Mouse (Mus musculus) adrenal gland, postnatal 36 days (tissue): ENCODE measurements around the gene Nr2c2. TPM values are rescaled to one million over a fixed set of nuclear protein-coding genes. Genes with fewer than 3 reads are reported as not detected.

Experiments used
- DNase-seq, 2 experiments: peaks; one replicate each; pipeline ENCODE4 v3.0.0; 2021; ENCODE audit warnings: mixed read lengths in 1 of 2
- total RNA-seq, 2 experiments: library from RNA; stranded (reverse); gene quantifications; 2 replicates each; pipeline ENCODE4 v1.2.3; 2021

Gene Nr2c2
- total RNA-seq, 2 experiments from 2014 or later: 35.3 to 41.5 TPM

DNA sequence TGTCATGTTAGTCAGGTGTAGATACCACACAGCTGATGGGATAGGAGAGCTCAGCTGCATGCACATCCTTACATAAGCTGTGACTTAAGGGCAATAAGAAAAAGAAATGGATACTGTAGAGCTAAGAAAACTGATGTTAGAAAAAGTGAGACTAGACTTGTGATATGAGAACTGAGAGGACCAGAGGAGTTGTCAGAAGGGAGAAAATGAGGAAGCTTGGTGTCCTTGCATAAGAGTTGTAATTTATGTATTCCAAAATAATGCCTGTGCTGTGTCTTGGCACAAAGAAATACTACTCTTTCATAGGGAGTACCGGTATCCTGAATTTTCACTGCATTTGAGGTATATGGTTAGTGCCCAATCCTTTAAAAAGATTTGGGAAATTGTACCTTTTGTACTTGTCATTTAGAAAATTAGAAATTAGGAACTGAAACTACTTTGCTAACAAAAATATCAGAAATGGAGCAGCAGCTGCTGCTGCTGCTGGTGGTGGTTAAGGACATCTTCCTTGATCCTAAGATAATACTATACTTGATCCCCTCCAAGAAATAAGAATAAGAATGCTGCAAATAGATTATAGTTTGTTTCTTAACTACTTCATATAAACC lies 35.8 kb downstream of the Nr2c2 start:
- no peak for DNase-seq

DNA sequence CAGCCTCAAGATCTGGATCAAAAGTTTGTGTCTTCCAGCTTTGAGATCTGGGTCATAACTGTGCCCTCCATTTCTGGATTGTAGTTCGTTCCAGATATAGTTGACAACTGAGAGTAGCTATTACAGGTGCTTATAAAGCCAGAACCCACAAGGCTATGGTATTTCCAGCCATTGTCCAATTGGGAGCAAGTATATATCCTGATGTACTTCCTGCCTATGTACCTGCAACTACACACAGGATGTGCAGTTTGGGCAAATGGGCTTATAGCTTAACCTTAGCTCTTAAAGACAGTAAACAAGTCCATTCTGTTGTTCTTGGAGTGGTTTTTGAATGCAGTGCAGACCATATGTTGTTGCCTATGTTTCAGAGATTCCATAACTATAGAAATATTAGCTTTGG lies 40.3 kb downstream of the Nr2c2 start:
- no peak for DNase-seq

- peak; percentile 19 to 41 for DNase-seq
Observed at GRCm38 (mm10) chr6:92132021-92132911, 41.1 kb downstream of the Nr2c2 start.

DNA sequence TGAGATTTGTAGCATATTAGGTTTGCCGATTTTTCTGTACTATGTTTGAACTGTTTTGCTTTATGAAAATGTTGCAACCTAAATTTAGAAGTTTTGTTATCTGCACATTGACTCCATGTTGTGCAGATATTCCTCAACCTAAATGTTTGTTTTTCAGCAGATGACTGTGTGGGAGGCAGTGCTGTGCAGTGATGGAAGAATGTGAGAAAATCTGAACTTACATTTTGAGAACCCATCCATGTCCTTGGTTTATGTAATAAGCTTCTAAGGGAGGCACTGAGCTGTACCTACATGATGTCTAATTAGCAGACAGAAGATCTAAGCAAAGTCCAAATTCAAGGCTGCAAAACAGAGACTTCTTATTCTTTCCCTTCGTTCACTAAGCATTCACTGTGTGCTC lies 42.4 kb downstream of the Nr2c2 start:
- no peak for DNase-seq

- DNase-seq: no peak
Observed at GRCm38 (mm10) chr6:92136356-92136755, 45.2 kb downstream of the Nr2c2 start.

- DNase-seq: no peak
Observed at GRCm38 (mm10) chr6:92145881-92146280, 54.7 kb downstream of the Nr2c2 start.

DNA sequence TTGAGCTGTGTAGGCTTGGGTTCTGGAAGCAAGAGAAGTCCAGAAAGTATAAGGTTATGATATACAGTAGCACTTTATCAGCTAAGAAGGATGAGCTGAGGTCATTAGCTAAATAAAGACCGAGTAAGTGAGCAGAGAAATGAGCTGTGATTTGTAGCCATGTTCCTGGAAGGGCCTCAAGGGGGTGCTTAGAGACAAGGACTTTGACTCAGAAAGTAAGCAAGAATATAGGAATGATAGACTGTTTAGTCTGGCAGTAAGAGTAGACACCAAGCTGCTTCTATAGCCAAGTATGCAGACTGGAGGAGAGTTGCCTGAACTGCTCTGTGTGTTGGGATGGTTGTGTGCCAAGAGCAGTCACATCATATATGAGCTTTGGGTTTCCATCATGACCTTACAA lies 62.6 kb downstream of the Nr2c2 start:
- DNase-seq: no peak

DNA sequence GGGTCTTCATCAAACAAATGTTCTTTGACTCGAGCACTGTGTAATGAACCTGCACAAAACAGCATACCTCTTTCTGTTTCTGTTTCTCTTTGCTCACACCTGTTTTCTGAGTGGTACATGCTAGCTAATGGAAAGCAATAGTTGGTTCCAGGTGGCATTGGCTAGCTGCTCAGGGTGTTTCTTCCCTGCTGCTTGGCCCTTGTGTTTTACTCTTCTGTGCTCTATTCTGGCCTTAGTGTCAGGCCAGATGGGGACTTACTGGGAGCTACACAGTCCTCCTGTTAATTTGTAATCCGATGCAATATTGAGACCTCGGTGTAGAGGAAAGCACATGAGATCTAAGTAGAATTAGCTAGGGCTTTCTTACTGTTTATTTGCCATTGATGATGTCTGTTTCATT lies 67.6 kb downstream of the Nr2c2 start:
- DNase-seq: no peak

DNA sequence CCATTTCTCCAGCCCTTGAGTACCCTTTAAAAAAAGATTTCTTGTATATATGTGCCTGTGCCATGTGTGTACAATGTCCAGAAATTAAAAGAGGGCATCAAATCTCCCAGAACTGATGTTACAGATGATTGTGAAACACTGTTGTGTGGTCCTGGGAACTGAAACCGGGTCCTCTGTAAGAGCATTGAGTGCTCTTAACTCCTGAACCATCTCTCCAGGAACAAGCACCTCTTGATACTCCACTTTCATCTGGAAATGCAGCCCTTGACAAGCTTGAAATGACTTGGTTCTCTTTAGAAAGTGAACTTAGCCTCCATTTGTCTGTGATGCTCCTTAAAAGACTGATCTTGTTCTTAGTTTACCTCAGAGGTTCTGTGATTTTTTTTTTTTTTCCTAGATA lies 71.5 kb downstream of the Nr2c2 start:
- DNase-seq: no peak

GRCm38 (mm10) chr6:92176450-92176849 lies 85.3 kb downstream of the Nr2c2 start:
- DNase-seq: no peak

DNA sequence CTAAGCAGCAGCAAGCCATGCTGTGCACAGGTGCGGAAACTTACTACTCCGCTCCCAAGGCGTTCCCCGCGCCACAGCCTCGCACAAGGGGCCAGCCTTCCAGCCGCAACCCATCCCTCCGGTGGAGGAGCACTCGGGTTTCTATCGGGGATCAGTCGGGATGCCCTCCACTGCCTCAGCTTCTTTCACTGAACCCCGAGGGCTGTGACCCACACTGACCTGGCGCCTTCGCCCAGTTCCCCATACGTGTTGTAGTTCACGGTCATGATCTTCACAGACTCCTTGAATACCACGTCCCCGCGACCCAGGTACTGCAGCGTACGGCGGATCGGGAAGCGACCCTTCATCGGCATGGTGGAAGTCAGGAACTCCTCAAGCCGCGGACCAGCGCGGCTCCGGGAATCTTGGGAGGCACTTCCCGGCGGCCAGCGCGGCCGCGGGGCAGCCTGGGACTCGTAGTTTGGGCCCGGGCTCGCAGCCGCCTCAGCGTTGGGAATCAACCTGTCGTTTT lies 92.5 kb downstream of the Nr2c2 start, which contains the start of gene Mrps25:
TSS of gene Mrps25 (minus strand) at position 413 of the 511 bp plus-strand sequence.
- peak; percentile 84 to 89 for DNase-seq

DNA sequence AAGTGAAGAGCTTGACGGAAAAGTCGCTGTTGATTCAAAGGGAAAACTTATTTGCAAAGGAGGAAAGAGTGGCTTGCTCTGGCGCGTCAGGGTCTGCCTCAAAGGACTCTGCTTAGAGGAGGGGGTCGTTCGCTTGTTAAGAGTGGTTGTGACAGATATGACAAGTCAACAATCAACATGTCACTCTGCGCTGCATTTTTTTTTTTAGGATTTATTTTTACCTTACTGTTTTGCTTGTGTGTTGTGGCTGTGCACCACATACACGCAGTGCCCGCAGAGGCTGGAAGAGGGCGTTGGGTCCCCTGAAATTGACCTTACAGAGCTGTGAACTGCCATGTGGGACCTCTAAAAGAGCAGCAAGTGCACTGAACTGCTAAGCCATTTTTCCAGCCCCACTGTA lies 93.0 kb downstream of the Nr2c2 start:
- peak in 1 of 2 experiments; percentile 16 for DNase-seq

DNA sequence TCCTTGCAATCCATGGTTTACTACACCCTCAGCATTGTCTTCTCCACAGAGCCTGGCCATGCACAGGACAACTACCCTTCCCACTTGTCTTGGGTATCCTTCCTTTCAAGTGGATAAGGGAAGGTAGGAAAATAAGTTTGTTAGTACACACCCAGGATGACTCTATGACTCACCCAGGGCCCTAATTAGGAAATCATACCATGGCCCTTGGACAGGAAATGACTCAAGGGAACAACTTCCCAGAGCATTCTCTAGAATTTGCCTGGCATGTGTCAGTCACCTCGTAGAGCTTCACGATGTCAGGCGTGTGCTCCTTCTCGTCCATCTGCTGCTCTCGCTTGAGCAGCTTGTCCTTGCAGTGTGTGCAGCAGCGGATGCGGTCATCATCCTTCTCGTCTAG lies 108.2 kb downstream of the Nr2c2 start:
- DNase-seq: no peak

DNA sequence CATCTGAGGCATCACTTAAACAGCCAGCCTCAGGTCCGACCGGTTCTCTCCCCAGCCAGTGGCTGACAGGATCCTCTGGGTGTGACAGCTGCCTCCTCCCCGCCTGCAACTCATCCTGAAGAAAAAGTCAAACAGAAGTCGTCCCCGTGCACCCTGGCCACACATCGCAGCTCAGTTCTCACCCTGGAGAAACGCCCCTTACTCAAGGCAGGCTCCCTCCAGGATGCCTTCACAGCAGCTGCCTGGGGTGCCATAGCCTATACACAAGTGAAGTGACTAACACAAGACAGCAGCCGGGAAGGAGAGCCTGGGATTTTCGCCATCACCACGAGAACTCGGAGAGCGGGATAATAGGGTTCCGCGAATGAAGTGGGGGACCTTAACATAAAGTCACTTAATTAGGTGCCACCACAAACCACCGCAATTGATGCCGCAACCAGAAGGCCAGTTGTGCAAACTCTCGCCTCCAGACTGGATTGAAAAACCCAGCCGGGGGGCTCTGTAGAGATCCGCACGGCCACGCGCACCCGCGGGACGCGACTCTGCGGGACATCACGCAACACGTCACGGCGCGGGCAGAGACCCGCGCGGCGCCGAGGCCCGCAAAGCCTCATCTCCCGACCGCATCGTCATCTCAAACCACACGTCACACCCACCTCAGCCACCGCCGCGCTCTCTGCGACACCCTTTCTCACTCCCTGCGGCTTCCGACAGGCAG lies 123.0 kb downstream of the Nr2c2 start:
- DNase-seq: peak in 1 of 2 experiments; percentile 7

- peak; percentile 94 to 97 for DNase-seq
Observed at GRCm38 (mm10) chr6:92214773-92215449, 123.7 kb downstream of the Nr2c2 start, which contains the start of gene Rbsn. Rbsn (minus strand) TSS chr6:92214925.

DNA sequence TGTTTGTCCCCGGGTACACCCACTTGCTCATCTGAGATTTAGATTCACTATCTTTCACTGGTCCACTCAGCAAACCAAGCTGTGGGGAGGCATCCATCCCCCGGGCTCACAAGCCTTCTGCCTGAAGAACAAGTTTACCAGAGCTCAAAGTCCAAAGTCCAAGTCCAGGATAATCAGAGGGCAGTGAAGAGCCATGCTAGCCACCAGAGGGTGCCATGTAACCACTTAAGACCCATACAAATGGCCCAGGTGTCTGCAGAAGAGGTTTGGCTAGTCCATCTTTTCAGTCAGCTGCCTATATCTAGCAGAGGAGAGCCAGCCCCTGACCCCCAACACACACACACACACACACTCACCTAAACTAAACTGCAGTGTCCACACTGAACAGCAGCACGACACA lies 128.3 kb downstream of the Nr2c2 start:
- DNase-seq: peak; percentile 40 to 58

GRCm38 (mm10) chr6:92221604-92222003 lies 130.4 kb downstream of the Nr2c2 start:
- no peak for DNase-seq

- DNase-seq: no peak
Observed at GRCm38 (mm10) chr6:92222021-92222420, 130.8 kb downstream of the Nr2c2 start.
